Mouse (Mus musculus): ENCODE data around the gene Slc16a2.
A peak's percentile ranks its signal among the peaks of the same experiment; 100 is the strongest.

Gene Slc16a2

GRCm38 (mm10) chrX:103821832-103822196, at the start of gene Slc16a2:
Gene Slc16a2 (minus strand): TSS chrX:103821983.
- DNase-seq (ENCODE audit: low spot score in 2 of 2) = peak; percentile 7 to 26

GRCm38 (mm10) chrX:103863502-103863901, 41.7 kb upstream of the Slc16a2 start:
- DNase-seq (ENCODE audit: low spot score in 2 of 2) = no peak

GRCm38 (mm10) chrX:103862877-103863276, 41.1 kb upstream of the Slc16a2 start:
- no peak for DNase-seq (ENCODE audit: low spot score in 2 of 2)

GRCm38 (mm10) chrX:103845266-103845665, 23.5 kb upstream of the Slc16a2 start:
- DNase-seq (ENCODE audit: low spot score in 2 of 2) = no peak

DNA sequence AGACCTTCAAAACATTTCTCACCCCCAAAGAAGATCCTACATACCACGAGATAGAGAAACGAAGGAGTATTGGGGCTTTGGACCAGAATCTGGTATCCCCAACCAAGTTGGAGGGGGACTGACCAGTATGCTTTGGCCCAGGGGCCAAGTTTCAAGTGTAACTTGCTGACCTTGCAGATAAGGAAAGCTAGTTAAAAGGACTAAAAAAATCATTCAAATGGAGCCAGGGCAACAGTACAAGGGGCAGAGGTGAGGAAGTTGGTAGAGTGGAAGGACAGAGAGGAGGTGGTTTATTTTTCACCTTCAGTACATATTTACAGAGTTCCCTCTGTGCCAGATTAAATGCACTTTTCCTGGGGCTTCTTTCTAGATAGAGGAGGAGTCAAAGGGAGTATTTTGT, 7.1 kb upstream of the Slc16a2 start:
- no peak for DNase-seq (ENCODE audit: low spot score in 2 of 2)

DNA sequence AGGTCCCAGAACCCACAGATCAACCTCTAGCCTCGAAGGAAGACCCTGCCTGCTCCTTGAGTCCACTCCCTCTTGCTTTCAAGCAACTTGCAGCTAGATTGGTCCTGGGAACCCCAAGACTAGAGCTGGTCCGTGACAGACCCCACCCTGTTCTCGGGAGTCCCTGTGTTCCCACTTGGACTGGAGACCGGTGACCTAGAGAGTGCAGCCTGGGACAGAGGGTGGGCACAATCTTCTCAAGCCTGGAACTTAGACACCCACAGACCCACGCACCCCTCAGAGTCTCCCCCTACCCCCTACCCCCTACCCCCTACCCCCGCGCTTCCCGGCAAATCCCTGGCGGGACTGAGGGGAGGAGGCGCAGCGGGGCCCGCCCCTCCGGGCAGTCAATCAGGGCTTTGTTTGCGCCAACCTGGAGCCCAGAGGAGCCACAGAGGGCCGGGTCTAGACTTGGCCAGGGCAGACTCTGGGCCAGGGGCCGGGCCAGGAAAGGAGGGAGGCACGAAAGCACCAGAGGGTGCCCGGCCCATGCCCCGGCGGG, 558 bp upstream of the Slc16a2 start:
- no peak for DNase-seq (ENCODE audit: low spot score in 2 of 2)

DNA sequence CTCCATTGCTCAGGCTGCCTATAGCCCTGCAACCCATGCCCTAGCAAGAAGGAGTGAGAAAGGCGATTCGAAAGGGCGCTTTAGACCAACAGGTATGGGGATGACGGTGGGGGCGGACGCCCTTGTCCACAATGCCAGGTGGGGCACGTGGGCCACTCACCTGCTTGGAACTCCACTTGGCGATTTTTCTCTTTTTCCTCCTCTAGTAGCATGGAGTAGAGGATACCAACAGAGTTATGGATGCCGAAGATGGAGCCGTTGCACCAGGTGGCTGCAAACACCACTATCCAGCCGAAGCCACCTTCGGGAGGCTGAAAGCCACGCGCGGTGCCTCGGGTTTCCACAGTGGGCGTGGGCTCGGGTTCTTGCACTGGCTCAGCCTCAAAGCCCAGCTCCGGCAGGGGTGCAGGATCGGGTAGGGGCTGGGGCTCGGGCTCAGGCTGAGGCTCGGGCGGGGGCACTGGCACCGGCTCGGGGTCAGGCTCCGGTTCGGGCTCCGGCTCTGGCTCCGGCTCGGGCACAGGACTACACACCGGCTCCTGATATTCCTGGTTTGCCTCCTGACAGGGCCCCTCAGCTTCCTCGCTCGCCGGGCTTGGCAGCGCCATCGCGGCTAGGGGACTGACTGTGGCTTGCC, 470 bp downstream of the Slc16a2 start:
- no peak for DNase-seq (ENCODE audit: low spot score in 2 of 2)

DNA sequence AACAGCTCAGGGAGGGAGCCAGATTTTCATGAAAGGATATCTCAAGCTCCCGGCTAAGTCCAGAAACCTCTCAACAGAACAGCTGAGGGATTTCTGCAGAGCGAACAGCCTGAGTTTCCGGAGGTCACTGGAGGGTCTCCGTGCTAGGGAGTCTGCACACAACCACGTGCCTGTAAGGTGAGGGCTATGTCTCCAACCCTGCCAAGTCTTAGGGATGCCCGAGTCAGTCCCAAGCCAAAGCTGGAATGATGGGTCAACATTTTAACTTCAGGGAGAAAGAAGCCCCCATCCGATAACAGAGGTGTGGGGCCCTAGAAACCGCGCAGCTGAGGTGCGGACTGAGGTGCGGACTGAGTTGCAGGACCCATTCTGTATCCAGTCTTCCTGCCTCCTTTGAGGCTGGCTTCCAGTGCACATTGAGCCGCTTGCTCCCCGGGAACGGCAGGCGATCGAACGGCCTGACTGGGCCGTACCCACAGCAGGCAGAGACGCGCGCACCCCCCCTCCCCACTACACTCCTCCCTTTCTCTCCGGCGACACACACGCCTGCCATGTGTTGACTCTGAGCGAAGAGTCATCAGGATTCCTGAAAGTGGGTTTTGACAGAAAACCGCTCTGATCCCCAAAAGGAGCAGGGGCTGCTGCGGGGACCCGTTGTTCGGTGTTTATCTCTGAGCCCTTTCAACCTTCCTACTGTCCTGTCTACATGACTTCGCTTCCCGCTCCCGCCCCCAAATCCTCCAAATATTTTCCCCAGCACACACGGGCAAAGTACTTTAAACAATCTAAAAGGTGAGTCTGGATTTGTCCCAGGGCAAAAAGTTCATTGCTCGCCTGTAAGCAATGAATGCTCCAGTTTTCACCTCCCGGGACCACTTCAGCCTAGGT, 1.2 kb downstream of the Slc16a2 start:
- DNase-seq (ENCODE audit: low spot score in 2 of 2) = no peak

GRCm38 (mm10) chrX:103819253-103819652, 2.5 kb downstream of the Slc16a2 start:
- DNase-seq (ENCODE audit: low spot score in 2 of 2) = no peak

DNA sequence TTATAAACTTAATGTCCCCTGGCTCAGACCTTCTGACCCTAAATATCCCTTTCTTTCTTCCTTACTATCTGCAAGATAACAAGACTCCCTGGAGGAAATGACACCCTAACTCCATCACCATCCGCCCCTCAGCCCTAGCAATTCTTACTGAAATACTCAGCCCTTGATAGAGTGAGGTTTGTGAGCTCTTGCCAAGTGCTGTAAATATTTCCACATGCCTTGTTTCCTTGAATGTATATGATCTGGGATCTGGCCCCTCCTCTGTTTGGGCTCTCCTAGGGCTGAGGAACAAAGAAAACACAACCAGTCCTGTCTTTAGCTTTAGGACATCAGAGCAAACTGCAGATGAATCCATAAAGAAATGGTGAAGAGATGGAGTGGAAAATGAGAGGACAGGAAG, 9.1 kb downstream of the Slc16a2 start:
- no peak for DNase-seq (ENCODE audit: low spot score in 2 of 2)

DNA sequence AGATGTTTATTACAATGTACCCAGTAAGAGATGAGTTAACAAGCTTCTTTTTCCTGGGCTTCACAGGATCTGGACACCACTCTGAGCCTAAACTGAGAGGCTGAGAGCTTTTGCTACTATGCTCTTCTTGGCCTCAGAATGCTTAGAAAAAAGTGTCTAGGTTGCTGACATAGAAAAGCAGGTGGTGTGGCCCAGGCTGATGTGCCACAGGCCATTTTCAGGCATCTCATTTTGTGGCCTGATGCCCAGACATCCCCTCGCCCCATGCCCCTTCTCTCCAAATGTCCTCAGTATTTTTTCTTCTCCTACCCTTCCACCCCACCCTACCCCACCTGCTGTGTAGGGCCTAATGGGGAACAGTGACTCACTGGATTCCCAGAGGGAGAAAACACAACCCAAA, 11.3 kb downstream of the Slc16a2 start:
- no peak for DNase-seq (ENCODE audit: low spot score in 2 of 2)

- DNase-seq (ENCODE audit: low spot score in 2 of 2) = no peak
Measured at GRCm38 (mm10) chrX:103806373-103806772, 15.4 kb downstream of the Slc16a2 start.

DNA sequence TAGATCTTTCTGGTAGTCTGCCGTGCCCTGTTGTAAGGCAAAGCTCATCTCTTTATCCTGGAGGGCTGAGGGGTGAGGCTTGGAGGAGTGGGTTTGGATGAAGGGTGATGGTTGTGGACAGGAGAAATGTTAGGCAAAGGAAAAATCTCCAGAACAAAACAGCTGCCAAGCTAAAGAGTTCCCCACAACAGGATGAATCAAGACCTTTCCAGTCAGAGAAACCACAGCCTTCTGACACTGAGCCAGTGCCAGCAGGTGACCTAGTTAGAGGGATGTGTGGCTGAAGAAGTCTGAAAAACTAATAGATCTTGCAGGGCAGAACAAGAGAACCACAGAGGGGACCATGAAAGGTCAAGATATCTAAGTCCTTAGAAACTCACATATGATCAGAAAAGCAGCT, 24.8 kb downstream of the Slc16a2 start:
- DNase-seq (ENCODE audit: low spot score in 2 of 2) = no peak

DNA sequence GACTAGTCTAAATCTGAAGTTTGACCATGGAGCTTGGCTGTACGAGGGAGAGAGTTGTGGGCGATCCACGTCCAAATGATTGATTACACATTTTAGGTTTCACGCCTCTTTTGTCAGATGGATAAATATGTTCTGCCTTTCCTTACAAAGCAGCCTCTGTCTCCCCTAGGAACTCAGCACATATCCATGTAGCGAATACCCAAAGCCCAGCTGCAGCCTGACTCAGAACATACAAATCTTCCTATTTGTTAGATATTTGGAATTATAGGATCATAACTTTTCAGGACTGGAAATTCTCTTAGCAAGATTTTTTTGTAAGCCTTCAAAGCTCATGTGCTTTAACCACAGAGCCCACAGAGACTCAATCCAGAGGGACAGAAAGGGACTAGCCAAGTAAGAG, 26.3 kb downstream of the Slc16a2 start:
- DNase-seq (ENCODE audit: low spot score in 2 of 2) = no peak

- DNase-seq (ENCODE audit: low spot score in 2 of 2) = no peak
Measured at GRCm38 (mm10) chrX:103791329-103791728, 30.5 kb downstream of the Slc16a2 start.

- no peak for DNase-seq (ENCODE audit: low spot score in 2 of 2)
Measured at GRCm38 (mm10) chrX:103785681-103786080, 36.1 kb downstream of the Slc16a2 start.

- DNase-seq (ENCODE audit: low spot score in 2 of 2) = no peak
Measured at GRCm38 (mm10) chrX:103776412-103776811, 45.4 kb downstream of the Slc16a2 start.

GRCm38 (mm10) chrX:103746197-103746596, 75.6 kb downstream of the Slc16a2 start:
- DNase-seq (ENCODE audit: low spot score in 2 of 2) = no peak

DNA sequence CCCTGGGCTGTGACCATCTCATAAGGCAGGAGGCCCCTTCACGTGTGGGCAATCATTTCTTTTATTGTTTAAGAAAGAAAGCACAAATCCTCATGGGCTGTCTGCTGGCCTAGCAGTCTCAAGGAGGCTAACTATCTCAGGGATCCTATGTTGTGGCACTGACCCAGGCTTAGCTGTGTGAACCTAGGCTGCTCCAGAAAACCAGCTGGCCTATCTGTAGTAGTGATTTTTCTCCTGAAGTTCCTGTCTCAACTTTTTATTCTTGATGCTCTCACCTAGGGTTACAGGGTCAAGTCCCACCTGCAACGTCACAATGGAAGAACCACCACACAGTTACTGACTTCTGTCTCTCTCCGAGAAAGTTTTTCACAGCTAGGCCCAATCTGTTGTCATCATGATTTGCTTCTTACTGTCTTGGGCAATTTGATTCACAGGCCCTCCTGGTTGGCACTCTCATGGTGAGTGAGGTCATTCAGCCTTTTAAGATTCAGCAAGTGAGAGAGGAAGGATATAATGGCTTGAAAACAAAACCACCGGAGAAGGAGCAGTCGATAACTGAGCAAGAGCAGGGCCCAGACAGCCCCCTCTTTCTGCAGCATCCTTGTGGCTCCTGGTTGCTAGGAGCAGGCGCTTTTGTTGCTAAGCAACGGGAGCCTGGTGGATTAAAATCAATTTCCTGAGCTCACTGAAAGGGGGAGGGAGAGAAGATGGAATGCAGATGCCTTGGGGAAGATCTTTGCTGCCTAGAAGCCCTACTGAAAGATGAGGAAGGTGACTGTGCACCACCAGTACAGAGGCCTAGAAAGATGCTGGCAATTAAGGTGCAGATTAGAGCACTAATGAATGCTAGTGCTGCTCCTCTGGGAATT, 77.4 kb downstream of the Slc16a2 start:
- peak; percentile 21 to 43 for DNase-seq (ENCODE audit: low spot score in 2 of 2)

DNA sequence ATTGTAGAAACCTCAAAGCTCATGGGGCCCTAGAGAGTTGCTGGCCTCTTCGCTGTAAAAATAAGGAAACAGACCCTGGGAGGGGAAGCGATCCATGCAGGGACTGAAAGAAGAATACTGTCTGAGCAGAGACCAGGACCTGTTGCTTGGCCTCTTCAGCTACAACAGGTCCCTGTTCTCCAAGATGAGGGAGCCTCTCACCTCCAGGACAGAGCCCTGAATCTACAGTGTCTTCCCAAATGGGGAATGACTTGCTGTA, 79.8 kb downstream of the Slc16a2 start:
- DNase-seq (ENCODE audit: low spot score in 2 of 2) = no peak

GRCm38 (mm10) chrX:103741215-103742056, 80.3 kb downstream of the Slc16a2 start:
- DNase-seq (ENCODE audit: low spot score in 2 of 2) = no peak
